Mouse (Mus musculus) testis, adult 2 months (tissue): ENCODE data around the gene Cfap73.

ENCODE experiments used
- CTCF ChIP-seq: fragments of 200-500 bp; IDR thresholded peaks from 2 replicates; pipeline ENCODE4 v1.5.1; 2012; ENCODE audit warnings: low read depth, mild to moderate bottlenecking, inconsistent platforms, low read length, moderate library complexity; ENCODE audit not compliant: control insufficient read depth, insufficient read depth, insufficient replicate concordance
- POLR2A ChIP-seq: fragments of 200-500 bp; IDR thresholded peaks from 2 replicates; pipeline ENCODE4 v1.6.1; 2012; ENCODE audit warnings: low read depth, mild to moderate bottlenecking, inconsistent platforms, low read length, moderate library complexity; ENCODE audit not compliant: control insufficient read depth

- no peak for TF ChIP-seq POLR2A
- no peak for TF ChIP-seq CTCF
Observed at GRCm38 (mm10) chr5:120578504-120579081, 55.4 kb downstream of the Cfap73 start.
